Mouse (Mus musculus) adrenal gland, postnatal 25 days (tissue): ENCODE measurements at regions not wholly inside any gene's neighbourhood (a gene's known extent, or its start where the extent isn't known, plus 50 kb on each side); places are given as distances from the start of the nearest gene placed in this dataset.

ENCODE experiments used
- DNase-seq: peaks from one replicate; pipeline ENCODE4 v3.0.0; 2021; ENCODE audit warnings: mixed read lengths

DNA sequence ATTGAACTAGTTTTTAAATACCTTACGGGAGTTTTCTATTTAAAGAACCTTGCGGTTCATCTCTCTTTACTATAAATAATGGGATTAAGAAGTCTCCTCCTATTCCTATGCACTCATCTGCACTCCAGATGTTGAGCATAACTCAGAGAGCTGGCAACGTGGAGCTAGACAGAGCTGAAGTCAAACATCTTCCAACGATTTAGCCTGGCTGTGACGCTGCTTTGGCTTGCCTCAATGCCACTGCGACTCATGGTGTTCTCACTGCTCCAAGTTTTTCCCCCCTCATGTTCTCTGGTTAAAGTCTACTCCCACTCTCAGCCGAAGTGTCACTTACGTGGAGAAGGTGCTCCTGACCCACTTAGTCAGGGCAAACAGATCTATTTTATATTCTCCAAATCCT lies 277.3 kb upstream of the Gjb5 start:
- no peak for DNase-seq

DNA sequence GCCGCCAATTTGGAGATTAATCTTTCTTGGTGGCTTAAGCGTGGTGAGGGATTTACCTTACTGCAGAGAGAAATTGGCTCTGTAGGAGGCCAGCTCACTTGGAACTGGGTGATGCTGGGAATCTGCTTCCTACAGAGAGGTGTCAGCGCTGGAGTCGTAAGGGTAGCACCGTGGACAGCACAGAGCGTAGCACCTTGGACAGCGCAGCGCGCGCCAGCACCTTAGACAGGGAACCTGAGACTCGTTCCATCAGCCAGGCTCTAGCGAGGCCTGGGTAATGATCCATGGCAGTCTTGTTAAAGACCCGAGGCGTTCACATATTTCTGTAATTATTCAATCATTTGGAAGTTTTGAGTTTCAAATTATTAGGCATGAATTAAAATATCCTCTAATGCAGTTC lies 261.9 kb upstream of the Gjb5 start:
- peak; percentile 44 for DNase-seq

DNA sequence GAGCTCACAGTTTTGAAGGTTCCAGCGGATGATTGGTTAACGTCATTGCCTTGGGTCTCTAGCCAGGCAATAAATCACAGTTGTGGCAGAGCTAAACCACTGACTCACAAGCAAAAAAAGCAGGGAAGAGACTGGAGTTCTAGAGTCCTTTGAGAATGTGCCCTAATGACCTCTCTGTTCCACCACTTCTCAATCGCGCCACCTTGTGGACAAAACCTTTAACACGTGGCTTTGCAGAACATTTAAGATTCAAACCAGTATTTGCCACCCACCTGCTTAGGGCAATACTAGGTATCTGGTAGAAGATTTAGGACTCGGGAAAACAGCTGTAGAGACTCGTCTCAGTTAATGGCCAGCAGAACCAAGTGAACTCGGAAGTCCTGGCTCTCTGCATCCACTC lies 254.8 kb upstream of the Gjb5 start:
- peak; percentile 22 for DNase-seq

DNA sequence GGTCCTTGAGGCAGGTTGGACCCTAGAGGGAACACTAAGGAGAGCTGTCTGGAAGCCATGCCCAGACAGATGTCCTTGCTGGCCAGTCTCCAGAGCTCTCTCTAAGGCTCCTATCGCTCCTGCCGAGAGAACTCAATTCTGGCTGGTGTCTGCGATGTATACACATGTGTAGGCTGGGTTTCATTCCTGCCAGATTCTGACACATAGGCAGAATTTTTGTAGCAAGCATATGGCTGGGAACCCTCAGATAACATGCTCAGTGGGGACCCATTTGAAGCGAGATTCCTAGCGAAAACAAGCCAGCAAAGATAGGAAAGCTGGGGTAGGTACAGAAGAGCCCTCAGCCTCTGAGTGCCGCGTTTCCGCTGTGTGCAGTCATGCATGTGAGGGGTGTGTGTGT lies 242.9 kb upstream of the Gjb5 start:
- no peak for DNase-seq

DNA sequence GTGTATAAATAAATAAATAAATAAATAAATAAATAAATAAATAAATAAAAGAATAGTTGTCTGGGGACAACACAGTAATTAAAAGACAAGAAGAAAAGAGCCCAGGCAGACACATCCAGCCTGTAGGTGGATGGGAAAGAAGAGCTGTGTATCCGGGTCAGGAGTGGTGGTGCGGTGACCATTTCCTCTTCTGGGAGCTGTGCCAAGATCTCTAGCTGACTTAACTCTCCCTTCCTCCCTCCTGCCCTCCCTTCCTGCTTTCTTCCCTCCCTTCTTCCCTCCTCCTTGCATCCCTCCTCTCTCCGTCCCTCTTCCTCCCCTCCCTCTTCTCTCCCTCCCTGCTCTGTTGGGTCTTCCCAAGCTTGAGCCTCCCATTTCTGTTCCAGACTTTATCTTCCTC lies 240.6 kb upstream of the Gjb5 start:
- no peak for DNase-seq

DNA sequence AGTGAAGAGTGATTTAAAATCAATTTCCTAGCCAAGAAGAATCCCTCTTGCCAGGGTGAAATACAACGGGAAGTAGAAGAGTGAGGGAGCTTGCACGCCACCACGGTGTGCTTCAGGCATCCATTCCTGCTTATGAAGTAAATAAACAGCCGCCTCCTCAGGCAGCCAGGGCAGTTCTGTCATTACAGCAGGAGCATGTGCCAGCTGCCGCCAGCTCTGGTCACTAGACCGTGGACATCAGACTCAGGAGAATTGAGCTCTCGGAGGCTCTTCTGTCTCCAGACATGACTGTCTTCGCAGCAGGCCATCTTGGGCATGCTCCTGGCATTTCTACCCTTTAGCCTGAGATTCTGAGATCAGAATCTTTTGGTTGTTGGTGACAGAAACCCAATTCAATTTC lies 236.1 kb upstream of the Gjb5 start:
- DNase-seq = no peak

DNA sequence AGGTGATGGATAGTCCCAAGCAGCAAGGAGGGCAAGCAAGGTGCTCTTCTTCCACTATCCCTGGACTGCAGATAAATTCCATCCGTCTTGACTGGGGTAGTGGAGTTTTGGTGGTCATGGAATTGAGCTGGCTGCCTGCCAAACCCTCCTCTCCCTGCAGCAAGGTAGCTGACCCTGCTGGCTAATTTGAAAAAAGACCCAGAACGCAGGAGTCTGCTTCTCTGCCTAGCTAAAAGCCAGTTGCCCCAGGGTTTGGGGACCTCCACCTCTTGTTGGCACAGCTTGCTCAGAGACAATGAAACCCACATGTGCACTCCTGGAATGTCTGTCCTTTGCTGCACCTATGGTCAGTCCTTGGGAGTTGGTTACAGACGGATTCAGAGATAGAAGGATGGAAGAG lies 233.6 kb upstream of the Gjb5 start:
- no peak for DNase-seq

DNA sequence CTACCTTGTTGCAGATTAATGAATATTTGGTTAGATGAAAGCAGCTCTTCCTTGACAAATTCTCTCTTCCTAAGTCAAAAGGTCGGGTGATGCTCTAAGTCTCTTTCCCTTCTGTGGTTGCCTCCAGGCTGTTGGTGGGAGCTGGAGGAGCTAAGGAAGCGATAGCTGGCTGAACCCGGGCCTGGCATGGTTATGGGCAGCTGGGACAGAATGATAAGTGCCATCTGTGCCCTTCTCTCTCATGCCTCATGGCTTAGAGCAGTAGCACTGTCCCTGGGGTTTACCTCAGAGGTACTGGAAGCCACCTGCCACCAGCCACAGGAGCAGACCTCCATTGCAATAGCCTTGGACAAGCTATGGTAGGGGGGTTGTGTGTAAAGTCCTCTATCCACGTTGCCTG lies 228.8 kb upstream of the Gjb5 start:
- DNase-seq = no peak

DNA sequence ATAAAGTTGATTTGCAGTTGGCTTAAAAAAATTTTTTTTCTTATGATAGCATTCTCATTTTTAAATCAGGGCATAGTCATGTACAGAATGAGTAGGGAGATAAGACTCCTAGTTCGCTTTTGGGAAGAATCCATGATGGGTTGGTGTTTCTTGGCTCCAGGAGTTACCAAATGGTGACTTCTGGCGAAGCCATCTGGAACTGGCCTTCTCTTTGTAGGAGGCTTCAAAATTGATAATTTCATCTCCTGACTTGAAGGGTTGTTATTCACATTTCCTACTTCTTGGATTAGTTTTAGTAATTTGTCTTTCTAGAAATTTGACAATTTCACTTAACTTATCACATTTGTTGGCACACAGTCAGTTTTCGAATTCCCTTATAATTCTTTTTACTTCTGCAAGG lies 218.5 kb upstream of the Gjb5 start:
- DNase-seq = no peak

DNA sequence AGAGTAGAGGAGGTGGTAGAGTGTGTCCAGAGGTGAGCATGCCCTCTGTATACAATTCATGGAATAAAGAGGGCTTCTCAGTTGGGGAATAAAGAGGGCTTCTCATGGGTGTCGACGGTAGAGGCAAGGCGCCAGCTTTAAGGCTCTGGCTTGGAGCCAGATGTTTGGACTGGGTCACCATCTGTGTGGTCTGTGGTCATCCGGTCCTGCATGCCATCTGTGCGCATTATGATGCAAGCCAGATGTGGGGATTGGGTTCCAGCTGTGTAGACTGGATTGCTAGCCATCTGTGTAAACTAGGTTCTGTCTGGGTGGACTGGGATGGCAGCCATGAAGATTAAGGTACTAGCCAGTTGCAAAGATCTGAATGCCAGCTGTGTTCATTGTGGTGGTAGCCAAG lies 204.6 kb upstream of the Gjb5 start:
- no peak for DNase-seq

DNA sequence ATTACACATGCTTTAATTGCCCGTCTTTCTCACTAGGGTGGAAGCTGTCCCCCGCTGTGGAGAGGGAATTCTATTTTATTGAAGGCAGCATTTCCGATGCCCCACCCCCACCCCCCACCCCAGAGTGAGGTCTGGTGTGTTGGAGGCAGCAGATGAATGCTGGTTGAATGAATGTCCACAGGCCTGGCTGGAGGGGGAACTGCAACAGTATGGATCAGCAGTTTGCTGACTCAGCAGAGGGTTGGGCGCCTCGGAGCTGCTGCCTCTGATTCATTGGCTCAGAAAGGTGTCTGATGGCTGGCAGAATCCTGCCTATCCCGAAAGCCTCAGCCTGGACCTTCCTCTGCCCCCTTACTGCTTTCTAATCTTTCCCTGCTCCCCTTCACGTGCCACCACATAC lies 200.6 kb upstream of the Gjb5 start:
- DNase-seq = no peak

DNA sequence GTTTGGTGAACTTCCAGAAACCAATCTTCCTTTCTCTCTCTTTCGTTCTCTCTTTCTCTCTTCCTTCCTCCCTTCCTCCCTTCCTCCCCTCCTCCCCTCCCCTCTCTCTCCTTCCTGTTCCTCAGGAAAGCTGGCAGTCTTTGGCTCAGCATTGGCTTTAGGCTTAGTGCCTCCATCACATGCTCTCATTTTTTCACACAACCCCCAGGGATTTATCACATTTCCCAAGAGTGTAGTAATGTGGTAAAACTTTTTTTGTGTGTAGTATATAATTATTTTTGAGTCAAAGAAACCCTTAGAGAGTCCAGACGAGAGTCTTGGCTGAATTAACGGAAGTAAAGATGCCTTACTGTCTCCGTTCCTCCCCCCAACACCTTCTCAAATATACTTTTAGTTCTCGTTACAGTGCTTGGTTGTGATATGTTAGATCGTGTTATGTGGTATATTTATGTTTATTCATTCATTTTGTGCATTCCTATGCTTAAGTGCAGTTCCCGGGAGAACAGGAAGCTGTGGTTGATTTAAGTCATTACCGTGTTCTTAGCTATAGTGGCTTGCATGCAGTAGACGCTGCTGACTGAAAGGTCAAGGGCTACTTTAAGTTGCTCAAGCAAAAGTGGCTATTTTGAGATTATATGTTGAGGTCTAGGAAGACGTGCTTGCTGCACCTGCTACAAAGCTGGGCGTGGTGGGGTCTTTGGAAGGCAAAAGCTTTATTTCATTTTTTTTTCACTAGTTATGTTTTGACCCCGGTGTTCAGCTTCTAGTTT lies 194.7 kb upstream of the Gjb5 start:
- no peak for DNase-seq

DNA sequence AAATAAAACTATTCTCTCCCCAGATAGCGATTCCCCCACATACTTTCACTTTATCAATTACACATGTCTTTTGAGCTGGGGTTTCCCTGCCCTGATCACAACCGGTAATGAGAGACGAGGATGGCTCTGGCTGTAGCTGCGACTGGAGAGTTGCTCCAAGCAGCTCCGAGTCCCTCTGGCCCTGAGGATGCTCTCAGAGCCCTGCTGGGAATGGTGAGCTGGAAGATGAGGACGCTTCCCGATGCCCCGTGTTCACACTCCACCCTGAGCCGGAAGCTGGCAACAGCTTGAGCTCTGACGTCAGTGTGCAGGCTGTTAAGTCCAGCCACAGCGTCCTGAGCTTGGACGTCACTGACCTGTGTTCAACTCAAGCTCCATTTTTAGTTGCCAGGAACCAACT lies 191.6 kb upstream of the Gjb5 start:
- no peak for DNase-seq

DNA sequence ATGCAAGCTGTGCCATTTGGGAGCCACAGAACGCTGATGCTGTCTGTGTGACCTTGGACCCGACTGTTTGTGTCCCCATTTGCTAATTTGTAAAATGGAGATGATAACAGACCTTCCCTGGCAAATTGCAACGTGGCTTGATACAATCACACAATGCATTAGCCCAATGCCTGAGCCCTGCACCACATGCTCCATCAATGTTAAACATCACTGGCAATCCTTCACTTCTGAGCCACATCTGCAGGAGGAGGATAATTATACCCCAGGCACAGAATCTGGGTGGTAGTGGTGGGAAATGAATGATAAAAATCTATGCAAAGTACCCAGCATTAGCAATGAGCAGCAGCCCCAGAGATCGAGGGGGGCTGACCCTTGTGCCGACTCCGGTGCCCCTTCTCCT lies 191.0 kb upstream of the Gjb5 start:
- DNase-seq = no peak

DNA sequence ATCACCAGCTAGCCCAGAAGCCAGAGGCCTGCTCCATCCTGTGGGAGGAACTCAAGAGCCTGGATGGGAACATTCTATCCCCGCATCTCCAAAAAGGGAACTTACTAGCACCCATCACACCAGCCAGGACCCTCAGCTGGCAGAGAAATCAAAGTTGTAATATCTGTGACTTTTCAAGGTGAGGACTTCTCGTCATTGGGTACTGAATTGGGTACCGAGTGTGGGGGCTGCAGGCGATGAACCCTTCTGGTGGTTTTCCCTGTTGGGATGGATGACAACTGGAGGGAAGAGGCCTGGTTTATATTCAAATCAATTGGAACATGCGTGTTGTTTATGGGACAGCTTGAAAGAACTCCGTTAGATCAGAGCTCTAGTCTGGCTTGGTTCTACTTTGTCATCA lies 187.1 kb upstream of the Gjb5 start:
- no peak for DNase-seq

DNA sequence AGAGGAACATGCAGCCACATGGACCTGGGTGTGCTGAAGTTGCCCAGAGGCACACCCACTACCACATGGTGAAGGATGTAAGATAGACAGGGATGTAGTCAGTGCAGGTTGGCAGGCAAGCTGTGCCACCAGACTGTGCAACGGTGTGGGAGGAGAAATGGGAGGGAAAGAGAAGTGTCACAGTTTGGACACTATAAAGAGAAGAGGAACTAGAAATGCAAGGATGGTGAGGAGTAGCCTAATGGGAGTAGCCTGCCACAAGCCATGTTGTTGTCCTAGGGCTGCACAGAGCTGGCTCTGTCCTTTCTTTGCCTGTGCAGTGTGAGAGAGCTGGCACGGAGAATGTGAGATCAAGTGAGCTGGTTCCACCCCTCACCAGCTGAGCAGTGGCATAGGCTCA lies 185.3 kb upstream of the Gjb5 start:
- DNase-seq = no peak

DNA sequence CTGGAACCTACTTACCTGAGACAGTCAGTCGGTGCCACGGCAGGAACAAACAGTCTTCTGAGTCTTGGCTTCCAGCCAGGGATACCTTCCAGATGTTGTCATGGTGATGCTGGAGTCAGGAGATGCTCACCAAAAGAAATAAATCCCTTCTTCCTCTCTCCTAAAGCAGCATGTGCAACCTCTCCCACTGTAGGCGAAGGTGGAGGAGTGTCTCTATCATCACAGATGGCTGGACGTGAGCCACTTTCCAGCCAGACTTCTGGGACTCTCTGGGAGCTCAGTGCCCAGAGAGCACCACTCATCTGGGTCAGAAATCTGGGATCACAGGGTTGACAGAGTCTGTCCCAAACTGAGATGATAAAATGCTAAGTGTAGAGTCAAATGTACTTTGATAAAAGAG lies 184.8 kb upstream of the Gjb5 start:
- DNase-seq = no peak

DNA sequence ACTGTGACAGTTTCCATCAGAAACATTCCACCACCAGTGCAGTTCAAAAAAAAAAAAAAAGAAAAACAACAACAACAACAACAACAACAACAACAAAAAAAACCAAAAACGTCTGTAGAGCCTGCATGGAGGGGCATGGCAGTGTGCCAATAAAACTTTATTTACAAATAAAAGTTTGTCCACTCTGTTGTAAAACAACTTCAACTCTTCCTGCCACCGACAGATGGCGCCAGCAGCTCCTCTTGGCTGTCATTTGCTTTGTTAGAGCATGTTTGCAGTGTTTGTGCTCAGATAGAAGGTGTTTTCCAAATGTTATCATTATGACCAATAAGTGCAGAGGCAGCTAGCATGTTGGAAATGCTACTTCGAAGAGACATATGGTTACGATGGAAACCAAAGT lies 179.0 kb upstream of the Gjb5 start:
- peak; percentile 21 for DNase-seq

DNA sequence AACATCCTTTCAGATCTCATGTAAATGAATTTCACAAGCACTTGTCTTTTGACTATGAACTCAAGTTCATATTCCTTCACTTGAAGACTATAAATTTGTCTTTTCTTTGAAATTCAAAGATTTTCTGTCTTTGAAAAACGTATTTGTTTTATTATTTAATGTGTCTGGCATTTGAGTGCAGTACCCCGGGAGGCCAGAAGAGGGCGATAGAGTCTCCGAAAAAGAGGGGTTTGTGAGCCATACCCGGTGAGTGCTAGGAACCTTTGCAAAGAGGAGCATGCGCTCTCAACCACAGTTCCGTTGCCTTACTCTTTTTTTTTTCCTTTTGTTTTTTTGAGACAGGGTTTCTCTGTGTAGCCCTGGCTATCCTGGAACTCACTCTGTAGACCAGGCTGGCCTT lies 177.6 kb upstream of the Gjb5 start:
- DNase-seq = no peak

DNA sequence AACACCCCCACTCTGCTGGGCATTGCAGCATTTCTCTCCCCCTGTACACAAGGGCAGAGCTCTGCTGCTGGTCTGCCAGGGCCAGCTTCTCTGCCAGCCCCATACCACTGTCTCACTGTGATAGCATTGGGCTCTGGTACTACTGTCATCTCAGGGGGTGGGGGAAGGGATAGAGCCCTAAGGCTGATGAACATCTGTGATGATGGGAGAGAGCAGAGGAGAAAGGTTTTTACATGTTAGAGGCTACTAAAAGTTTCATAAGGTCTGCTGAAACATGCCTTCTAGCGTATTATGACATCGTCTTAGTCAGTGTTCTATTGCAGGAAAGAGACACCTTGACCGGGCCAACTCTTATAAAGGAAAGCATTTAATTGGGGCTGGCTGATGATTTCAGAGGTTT lies 176.4 kb upstream of the Gjb5 start:
- no peak for DNase-seq

DNA sequence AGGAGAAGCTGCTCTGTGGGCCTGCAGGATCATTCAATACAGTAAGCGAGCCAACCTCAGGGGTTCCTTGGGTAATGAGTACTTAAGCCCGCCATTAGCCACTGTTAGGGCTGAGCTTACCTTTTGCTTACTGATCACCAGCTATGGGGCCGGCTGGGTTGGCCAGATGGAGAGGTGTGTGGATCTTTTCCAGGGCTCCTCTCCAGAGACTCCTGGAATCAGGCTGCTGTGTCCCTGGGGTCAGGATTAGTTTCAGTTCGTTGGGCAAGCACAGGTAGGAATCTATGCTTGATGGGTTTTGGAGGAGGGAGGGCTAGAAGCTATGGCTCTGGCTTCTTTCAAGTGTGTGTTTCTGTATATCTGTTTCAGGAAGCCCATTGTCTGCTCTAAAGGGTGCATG lies 175.7 kb upstream of the Gjb5 start:
- DNase-seq = no peak

DNA sequence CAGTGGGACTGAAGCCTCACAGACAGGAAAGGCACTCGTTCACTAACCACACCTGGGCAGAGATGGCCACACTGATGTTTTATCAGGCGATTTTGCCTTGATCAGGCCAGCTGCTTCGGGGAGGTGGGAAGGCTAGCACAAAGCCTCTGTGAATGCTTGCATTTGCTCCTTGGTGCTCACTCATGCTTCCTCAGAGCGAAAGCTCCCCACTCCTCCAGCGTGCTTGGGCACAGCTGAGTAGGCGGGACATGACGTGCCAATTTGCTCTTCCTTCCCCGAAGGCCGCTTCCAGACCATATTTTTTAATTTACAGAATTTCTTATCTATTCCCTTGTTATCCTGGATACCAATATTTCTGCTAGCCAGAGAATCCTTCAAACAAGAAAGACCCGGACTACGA lies 172.8 kb upstream of the Gjb5 start:
- no peak for DNase-seq

DNA sequence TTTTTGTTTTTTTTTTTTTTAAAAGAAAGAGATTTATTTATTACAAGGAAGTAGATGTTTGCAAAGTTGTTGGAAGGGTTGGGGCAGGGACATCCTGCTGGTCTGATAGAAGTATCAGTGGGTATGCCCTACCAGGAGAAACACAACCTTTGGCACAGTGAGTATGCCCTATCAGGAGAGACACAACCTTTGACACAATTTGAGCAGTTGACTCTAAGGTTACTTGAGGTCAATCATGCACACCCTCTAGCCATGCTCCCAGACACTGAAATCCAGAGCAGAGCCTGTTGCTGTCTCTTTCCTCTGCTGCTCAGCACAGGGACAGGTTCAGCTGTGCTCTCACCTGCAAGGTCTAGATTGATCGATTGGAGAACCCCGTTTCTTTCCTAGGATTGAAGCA lies 164.2 kb upstream of the Gjb5 start:
- no peak for DNase-seq

DNA sequence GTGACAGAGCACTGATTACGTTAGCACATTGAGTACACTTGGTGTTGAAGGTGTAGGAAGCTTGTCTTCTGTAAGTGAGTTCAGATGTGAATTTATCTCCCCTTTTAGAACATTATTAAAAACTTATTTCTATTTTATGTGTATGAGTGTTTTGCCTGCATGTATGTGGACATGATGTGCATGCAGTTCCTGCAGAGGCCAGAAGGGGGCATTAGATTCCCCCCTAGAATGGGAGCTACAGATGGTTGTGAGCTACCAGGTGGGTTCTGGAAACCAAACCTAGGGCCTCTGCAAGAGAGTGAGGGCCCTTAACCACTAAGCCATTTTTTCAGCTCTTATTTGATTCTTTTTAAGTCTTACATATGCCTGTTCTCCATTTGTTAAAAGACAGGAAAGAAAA lies 160.0 kb upstream of the Gjb5 start:
- DNase-seq = peak; percentile 6

DNA sequence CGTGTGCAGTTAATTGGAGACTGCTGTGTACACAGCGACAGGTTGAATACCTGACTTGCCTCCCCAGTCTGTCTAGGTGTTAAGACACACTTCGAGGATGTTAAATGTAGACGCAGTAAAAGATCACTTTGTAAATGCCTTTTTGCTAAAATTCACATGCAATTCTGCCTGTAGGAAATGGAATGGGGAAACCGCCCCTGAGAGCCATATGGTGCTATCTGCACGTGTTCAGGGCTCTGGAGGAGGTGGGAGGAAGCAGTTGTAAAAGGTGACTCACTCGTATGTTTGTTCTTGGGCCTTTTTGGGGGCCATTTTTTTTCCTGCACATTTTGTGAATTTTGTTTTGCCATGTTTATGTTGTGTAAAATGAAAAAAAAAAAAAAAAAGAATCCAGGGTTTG lies 159.6 kb upstream of the Gjb5 start:
- no peak for DNase-seq
